Mouse (Mus musculus): Measurements from ENCODE around the gene Tomm40. TPM values are rescaled to one million over a fixed set of nuclear protein-coding genes. Genes with fewer than 3 reads are reported as not detected.
A peak's percentile ranks its signal among the peaks of the same experiment; 100 is the strongest.

Gene Tomm40
- total and polyA plus RNA-seq, 2 experiments from 2014 or later: 164 to 172 TPM

GRCm38 (mm10) chr7:19714836-19715235, 402 bp downstream of the Tomm40 start:
- TF ChIP-seq CTCF (IDR thresholded peaks at IDR 0.05; ENCODE audit: low read depth) (no peak), EP300 (IDR thresholded peaks at IDR 0.05; ENCODE audit: low read depth) (no peak)
- under 1% methylated on average over 37 of the region's 39 CpGs for WGBS

GRCm38 (mm10) chr7:19713598-19713997, 1.6 kb downstream of the Tomm40 start:
- no peak for ATAC-seq (ENCODE audit: insufficient read depth, low read depth)
- TF ChIP-seq EP300 (IDR thresholded peaks at IDR 0.05; ENCODE audit: low read depth) (no peak), CTCF (IDR thresholded peaks at IDR 0.05; ENCODE audit: low read depth) (no peak)
- no peak overlapping the region for H3K4me2 ChIP-seq (ENCODE audit: low read depth, low read length)

More at GRCm38 (mm10) chr7:19714836-19715235, 402 bp downstream of the Tomm40 start:
- H3K9me3 ChIP-seq (replicated peaks; ENCODE audit: control insufficient read depth, low read length): no peaks in the 10 kb centered on the region
- H3K9ac ChIP-seq (replicated peaks; ENCODE audit: low read depth, low read length): peak overlapping the region; percentile 87
- H3K4me2 ChIP-seq (ENCODE audit: low read depth, low read length): peak overlapping the region; percentile 88
- peak overlapping the region; percentile 79 for H3K27ac ChIP-seq (ENCODE audit: low read depth)
- no peak for ATAC-seq (ENCODE audit: insufficient read depth, low read depth)
- DNase-seq (ENCODE audit: low spot score): no peak
- peaks cover 8% of the 10 kb centered on the region; the same call in 1 of the 2 replicates for H3K4me1 ChIP-seq (ENCODE audit: control insufficient read depth, insufficient read depth)
- peaks cover 43% of the 10 kb centered on the region for H3K36me3 ChIP-seq (replicated peaks; ENCODE audit: control insufficient read depth, insufficient read depth, low read length)
- H3K27me3 ChIP-seq (ENCODE audit: control insufficient read depth, insufficient read depth, low read length): no peaks in the 10 kb centered on the region
- peak overlapping the region; percentile 74 for H3K4me3 ChIP-seq (ENCODE audit: low read depth, low read length)

GRCm38 (mm10) chr7:19713196-19713595, 2.0 kb downstream of the Tomm40 start:
- no peak overlapping the region for H3K9ac ChIP-seq (replicated peaks; ENCODE audit: low read depth, low read length)
- H3K4me2 ChIP-seq (ENCODE audit: low read depth, low read length): no peak overlapping the region
- no peak overlapping the region for H3K27ac ChIP-seq (ENCODE audit: low read depth)
- H3K4me1 ChIP-seq (ENCODE audit: control insufficient read depth, insufficient read depth): peaks cover 8% of the 10 kb centered on the region; the same call in 1 of the 2 replicates
- no peak for ATAC-seq (ENCODE audit: insufficient read depth, low read depth)
- no peak overlapping the region for H3K4me3 ChIP-seq (ENCODE audit: low read depth, low read length)
- TF ChIP-seq CTCF (IDR thresholded peaks at IDR 0.05; ENCODE audit: low read depth) (peak; percentile 51), EP300 (IDR thresholded peaks at IDR 0.05; ENCODE audit: low read depth) (no peak)
- peaks cover 58% of the 10 kb centered on the region for H3K36me3 ChIP-seq (replicated peaks; ENCODE audit: control insufficient read depth, insufficient read depth, low read length)
- H3K27me3 ChIP-seq (ENCODE audit: control insufficient read depth, insufficient read depth, low read length): no peaks in the 10 kb centered on the region
- no peak for DNase-seq (ENCODE audit: low spot score)
- 49% methylated on average over 4 of the region's 4 CpGs for WGBS
- H3K9me3 ChIP-seq (replicated peaks; ENCODE audit: control insufficient read depth, low read length): no peaks in the 10 kb centered on the region

More at GRCm38 (mm10) chr7:19713598-19713997, 1.6 kb downstream of the Tomm40 start:
- Histone ChIP-seq H3K4me1 (ENCODE audit: control insufficient read depth, insufficient read depth) (peaks cover 8% of the 10 kb centered on the region; the same call in 1 of the 2 replicates), H3K36me3 (replicated peaks; ENCODE audit: control insufficient read depth, insufficient read depth, low read length) (peaks cover 55% of the 10 kb centered on the region), H3K9me3 (replicated peaks; ENCODE audit: control insufficient read depth, low read length) (no peaks in the 10 kb centered on the region), H3K27me3 (ENCODE audit: control insufficient read depth, insufficient read depth, low read length) (no peaks in the 10 kb centered on the region), H3K27ac (ENCODE audit: low read depth) (no peak overlapping the region), H3K9ac (replicated peaks; ENCODE audit: low read depth, low read length) (no peak overlapping the region), H3K4me3 (ENCODE audit: low read depth, low read length) (no peak overlapping the region)
- no peak for DNase-seq (ENCODE audit: low spot score)
- WGBS: 86% methylated on average over 9 of the region's 9 CpGs

DNA sequence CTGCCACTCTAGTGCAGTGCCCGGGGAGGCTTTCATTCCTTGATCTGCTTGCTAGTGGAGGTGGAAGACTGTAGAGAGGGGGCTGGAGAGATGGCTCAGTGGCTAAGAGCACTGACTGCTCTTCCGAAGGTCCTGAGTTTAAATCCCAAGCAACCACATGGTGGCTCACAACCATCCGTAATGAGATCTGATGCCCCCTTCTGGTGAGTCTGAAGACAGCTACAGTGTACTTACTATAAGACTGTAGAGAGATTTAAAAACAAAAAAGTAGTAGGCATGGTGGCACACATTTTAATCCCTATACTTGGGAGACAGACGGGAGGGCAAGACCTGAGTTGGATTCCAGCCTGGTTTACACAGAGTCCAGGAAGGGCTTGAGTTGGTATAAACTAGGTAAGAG, 2.8 kb downstream of the Tomm40 start:
- Histone ChIP-seq H3K4me2 (ENCODE audit: low read depth, low read length) (no peak overlapping the region), H3K9ac (replicated peaks; ENCODE audit: low read depth, low read length) (no peak overlapping the region), H3K27ac (ENCODE audit: low read depth) (no peak overlapping the region), H3K4me1 (ENCODE audit: control insufficient read depth, insufficient read depth) (peaks cover 8% of the 10 kb centered on the region; the same call in 1 of the 2 replicates), H3K9me3 (replicated peaks; ENCODE audit: control insufficient read depth, low read length) (no peaks in the 10 kb centered on the region), H3K4me3 (ENCODE audit: low read depth, low read length) (no peak overlapping the region), H3K36me3 (replicated peaks; ENCODE audit: control insufficient read depth, insufficient read depth, low read length) (peaks cover 65% of the 10 kb centered on the region), H3K27me3 (ENCODE audit: control insufficient read depth, insufficient read depth, low read length) (no peaks in the 10 kb centered on the region)
- ATAC-seq (ENCODE audit: insufficient read depth, low read depth) (no peak), DNase-seq (ENCODE audit: low spot score) (no peak)
- 66% methylated on average over 4 of the region's 4 CpGs for WGBS
- peak; percentile 48 for TF ChIP-seq CTCF (IDR thresholded peaks at IDR 0.05; ENCODE audit: low read depth)
- TF ChIP-seq EP300 (IDR thresholded peaks at IDR 0.05; ENCODE audit: low read depth): no peak

- peaks cover 64% of the 10 kb centered on the region for H3K36me3 ChIP-seq (replicated peaks; ENCODE audit: control insufficient read depth, insufficient read depth, low read length)
- no peaks in the 10 kb centered on the region for H3K4me1 ChIP-seq (ENCODE audit: control insufficient read depth, insufficient read depth)
- H3K4me2 ChIP-seq (ENCODE audit: low read depth, low read length): no peak overlapping the region
- no peak for TF ChIP-seq CTCF (IDR thresholded peaks at IDR 0.05; ENCODE audit: low read depth)
- TF ChIP-seq EP300 (IDR thresholded peaks at IDR 0.05; ENCODE audit: low read depth): no peak
- no peak for ATAC-seq (ENCODE audit: insufficient read depth, low read depth)
- H3K27ac ChIP-seq (ENCODE audit: low read depth): no peak overlapping the region
- H3K9ac ChIP-seq (replicated peaks; ENCODE audit: low read depth, low read length): no peak overlapping the region
- H3K9me3 ChIP-seq (replicated peaks; ENCODE audit: control insufficient read depth, low read length): no peaks in the 10 kb centered on the region
- no peak for DNase-seq (ENCODE audit: low spot score)
- 87% methylated on average over 10 of the region's 10 CpGs for WGBS
- H3K27me3 ChIP-seq (ENCODE audit: control insufficient read depth, insufficient read depth, low read length): no peaks in the 10 kb centered on the region
- no peak overlapping the region for H3K4me3 ChIP-seq (ENCODE audit: low read depth, low read length)
These were observed 4.6 kb downstream of the Tomm40 start for GRCm38 (mm10) chr7:19710650-19711049.

GRCm38 (mm10) chr7:19705271-19705670, 10.0 kb downstream of the Tomm40 start:
- no peaks in the 10 kb centered on the region for H3K27me3 ChIP-seq (ENCODE audit: control insufficient read depth, insufficient read depth, low read length)
- H3K36me3 ChIP-seq (replicated peaks; ENCODE audit: control insufficient read depth, insufficient read depth, low read length): peaks cover 56% of the 10 kb centered on the region
- no peak overlapping the region for H3K4me2 ChIP-seq (ENCODE audit: low read depth, low read length)
- peaks cover 11% of the 10 kb centered on the region for H3K4me1 ChIP-seq (ENCODE audit: control insufficient read depth, insufficient read depth)
- ATAC-seq (ENCODE audit: insufficient read depth, low read depth) (no peak), DNase-seq (ENCODE audit: low spot score) (no peak)
- no peak for TF ChIP-seq CTCF (IDR thresholded peaks at IDR 0.05; ENCODE audit: low read depth)
- TF ChIP-seq EP300 (IDR thresholded peaks at IDR 0.05; ENCODE audit: low read depth): no peak
- no peaks in the 10 kb centered on the region for H3K9me3 ChIP-seq (replicated peaks; ENCODE audit: control insufficient read depth, low read length)
- H3K4me3 ChIP-seq (ENCODE audit: low read depth, low read length): no peak overlapping the region
- WGBS: 95% methylated on average over 7 of the region's 7 CpGs
- H3K27ac ChIP-seq (ENCODE audit: low read depth): no peak overlapping the region
- no peak overlapping the region for H3K9ac ChIP-seq (replicated peaks; ENCODE audit: low read depth, low read length)
